Mouse (Mus musculus): ENCODE results near the gene Gramd4.

The Gramd4 gene

DNA sequence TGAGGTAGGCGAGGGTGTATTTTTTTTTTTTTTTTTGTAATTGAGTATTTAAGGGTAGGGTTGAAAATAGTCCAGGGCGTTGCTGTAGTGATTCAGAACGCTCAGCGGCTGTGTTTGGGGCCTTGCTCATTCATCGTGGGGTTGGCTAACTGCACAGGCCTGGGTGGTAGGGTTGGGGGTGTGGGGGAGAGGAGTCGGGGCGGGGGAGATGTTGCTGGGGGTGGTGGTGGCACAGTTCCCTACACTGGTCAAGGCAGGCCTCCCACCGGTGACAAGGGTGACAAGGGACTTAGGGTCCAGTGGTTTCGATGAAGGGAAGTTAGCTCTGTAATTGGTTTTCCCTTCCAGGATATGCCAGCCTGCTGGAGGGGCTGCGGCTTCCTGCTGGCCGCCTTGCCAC lies 12.9 kb downstream of the Gramd4 start:
- no peak for DNase-seq (ENCODE audit: low spot score)

GRCm38 (mm10) chr15:86071166-86071565 lies 13.7 kb downstream of the Gramd4 start:
- no peak for DNase-seq (ENCODE audit: low spot score)

DNA sequence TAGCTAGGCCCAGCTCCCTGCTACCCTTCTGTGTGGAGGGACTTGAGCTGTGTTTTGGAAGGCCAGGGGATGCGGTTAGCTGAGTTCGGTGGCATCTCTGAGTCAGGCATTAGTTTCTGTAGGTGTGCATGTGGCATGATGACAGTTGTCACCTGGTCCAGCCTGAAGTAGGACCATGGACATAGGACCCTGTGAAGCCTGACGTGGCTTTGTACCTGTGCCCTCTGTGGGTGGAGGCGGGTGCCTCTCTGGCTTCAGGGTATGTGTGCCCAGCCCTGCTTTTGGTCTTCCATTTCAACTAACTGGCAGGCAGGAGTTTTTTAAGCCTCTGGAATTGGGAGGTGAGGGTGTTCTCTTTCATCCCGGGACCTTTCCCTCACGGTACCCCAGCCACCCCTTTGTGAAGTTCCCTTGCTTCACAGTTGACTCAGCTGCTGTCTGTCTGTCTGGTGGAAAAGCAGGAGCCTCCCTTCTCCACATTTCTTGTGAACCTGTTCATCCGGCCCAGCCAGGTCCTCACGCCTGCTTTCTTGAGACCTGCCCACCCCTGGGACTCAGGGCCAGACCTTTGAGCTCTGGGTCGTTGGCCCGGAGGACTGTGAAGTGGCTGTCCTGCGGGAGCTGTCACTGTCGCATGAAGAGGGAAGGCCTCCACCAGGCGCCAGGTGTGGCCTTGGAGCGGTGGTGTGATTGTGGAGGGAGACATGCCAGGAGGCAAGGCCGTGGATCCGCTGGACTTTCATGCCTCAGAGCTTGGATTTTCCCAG lies 16.9 kb downstream of the Gramd4 start:
- no peak for DNase-seq (ENCODE audit: low spot score)

GRCm38 (mm10) chr15:86075305-86076047 lies 18.0 kb downstream of the Gramd4 start:
- no peak for DNase-seq (ENCODE audit: low spot score)

DNA sequence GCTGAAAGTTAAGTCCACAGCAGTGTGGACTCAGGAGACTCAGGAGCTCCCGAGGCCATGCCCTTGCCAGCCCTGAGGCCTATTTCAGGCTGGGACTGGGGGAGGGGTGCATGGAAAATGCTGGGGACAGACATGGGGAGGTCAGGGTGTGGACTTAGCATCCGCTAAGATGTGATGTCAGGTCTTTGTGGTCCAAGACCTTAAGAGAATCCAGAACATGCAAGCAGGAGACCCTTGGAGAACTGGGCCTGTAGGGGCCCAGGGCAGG lies 18.5 kb downstream of the Gramd4 start:
- no peak for DNase-seq (ENCODE audit: low spot score)

DNA sequence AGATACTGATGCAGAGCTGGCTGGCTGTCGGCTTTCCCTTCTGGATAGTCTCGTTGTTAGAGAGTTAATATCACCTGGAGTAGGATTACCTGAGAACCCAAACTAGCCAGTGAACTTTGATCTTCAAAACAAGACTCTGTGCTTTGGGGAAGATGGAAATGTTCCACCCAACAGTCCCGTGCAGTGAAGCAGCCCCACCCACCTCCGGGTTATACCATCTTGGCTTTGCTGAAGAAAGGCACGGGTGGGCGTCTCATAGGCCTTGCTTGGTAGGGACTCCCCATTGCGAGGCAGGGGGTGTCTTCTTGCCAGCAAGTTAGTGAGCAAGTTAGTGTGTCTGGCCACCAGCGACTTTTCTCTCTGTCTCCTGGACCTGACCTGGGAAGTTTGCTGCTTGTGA lies 18.9 kb downstream of the Gramd4 start:
- no peak for DNase-seq (ENCODE audit: low spot score)

- no peak for DNase-seq (ENCODE audit: low spot score)
Measured at GRCm38 (mm10) chr15:86077934-86078333, 20.4 kb downstream of the Gramd4 start.

- no peak for DNase-seq (ENCODE audit: low spot score)
Measured at GRCm38 (mm10) chr15:86078481-86079216, 21.2 kb downstream of the Gramd4 start.

DNA sequence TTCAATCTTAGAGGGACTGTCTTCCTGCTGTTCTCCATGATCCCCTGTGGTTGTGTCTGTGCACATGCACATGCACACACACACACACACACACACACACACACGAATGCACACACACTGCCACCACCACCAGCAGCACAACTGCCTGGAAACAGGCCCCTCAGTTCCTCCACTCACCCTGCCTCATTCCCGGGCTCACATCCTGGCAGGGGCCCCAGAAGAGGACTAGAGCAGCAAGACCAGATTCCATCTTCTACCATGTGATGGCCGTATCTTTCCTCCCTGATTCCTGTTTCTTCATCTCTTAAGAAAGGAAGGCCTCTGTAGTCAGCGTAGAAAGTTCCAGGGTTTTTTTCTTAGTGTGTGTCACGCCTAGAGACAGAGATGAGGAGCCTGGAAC lies 22.0 kb downstream of the Gramd4 start:
- DNase-seq (ENCODE audit: low spot score): no peak

DNA sequence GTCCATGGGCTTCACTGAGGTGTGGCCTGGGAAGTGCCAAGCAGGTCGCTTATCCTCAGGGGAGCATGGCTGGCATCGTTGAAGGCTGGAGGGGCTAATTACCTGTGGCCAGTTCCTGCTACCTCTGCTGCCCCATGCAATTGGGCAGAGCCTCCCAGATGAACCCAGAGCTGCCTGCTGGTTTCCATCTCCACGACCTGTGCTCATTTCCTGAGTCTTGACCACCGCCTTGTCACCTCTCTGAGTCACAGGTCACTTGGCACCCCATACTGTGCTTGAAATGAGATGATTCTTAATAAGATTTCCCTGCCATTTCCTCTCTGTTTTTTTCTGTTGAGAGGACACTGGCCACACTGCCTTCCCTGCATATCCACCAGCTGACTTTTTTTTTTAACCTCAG lies 22.4 kb downstream of the Gramd4 start:
- DNase-seq (ENCODE audit: low spot score): no peak

DNA sequence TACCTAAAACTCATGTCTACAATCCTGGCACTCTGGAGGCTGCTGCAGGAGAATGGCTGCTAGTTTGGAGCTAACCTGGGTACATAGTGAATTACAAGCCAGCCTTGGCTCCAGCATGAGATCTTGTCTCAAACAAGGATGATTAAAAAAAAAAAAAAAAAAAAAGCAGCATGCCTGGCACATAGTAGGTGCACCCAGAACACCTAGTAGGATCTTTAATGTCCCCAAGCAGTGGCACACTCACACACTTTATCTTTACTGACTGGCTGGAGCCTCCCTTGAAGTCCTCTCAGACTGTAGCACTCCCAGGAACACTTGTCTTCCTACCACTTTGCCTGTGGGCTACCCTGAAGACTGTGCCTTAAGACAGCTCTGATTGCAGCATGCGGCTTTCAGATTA lies 22.9 kb downstream of the Gramd4 start:
- no peak for DNase-seq (ENCODE audit: low spot score)

- DNase-seq (ENCODE audit: low spot score): no peak
Measured at GRCm38 (mm10) chr15:86081654-86082053, 24.2 kb downstream of the Gramd4 start.

DNA sequence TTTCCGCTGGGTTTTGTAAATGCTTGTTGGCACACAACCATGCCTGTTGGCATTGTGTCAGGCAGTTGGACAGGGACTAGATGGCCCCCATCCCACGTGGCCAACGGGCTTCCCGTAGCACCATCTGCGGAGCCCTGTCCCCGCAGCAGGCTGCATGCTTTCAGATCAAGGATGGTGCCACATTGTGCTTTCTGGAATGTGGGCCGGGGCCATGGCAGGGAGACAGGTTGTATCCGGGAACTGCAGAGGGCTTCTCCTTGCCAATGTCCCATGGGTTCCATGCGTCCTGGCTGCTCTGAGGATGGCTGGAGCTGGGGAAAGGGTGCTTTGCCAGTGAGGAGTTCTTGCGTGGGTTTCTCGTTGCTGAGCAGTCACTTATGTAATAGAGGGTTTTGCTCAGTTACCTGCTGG lies 25.1 kb downstream of the Gramd4 start:
- DNase-seq (ENCODE audit: low spot score): no peak

- DNase-seq (ENCODE audit: low spot score): no peak
Measured at GRCm38 (mm10) chr15:86083261-86083741, 25.8 kb downstream of the Gramd4 start.

DNA sequence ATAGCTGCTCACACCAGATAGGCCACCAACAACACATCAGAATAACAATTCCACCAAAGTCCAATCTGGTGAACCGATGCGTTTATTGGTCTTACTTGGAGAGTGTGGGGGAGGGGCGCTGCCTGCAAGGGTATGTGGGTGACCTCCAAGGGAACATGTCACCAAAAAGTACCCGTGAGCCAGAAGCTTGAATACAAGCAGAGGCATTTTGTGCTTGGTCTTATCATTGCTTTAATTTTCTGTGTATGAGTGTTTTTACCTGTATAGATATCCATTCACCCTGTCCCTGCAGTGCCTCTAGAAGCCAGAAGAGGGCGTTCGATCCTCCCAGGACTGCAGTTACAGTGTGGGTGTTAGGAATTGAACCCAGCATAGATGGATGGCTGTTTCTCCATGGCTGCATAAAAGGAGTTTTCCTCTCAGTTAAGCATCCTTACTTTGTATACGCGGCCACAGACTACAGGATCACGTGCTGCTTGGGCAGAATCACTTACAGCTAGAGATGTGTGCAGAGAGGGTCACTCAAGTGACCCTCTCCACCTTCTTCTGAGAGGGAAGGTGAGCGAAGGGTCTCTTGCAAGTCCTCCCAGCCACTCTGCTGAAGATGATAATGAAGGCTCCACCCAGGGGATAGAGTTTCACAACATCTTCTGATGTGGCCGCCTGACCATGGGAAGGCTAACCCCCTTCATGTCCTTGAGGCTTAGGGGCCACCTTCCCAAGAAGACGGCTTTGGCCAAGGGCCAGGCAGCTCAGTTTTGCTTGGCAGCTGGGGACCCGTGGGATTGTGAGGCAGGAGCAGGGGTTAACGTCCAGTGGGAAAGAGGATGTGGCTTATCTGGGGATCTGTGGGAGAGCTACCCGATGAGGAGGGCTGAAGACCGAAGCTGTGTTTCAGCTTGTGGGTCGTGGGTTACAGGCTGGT lies 28.1 kb downstream of the Gramd4 start:
- DNase-seq (ENCODE audit: low spot score): peak; percentile 52

DNA sequence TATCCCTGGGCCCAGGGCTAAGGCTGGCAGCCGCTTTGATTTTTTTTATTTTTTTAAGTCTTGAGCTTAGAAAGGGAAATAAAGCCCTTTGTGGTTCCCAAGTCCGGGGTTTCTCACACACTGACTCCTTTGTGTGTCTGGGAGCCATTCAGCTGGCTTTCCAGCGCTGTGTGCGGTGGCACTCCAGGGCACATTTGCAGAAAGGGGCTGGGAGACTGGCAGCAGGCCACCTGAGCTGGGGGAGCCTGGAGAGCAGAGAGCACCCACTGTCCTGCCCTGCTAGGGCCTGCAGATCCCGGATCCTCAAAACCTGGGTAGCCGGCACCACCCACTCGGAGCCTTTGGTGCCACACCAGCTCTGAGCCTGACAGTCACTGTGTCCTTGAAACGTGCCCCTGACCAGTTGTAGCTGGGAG lies 28.8 kb downstream of the Gramd4 start:
- DNase-seq (ENCODE audit: low spot score): no peak

GRCm38 (mm10) chr15:86087591-86088149 lies 30.2 kb downstream of the Gramd4 start:
- DNase-seq (ENCODE audit: low spot score): no peak

GRCm38 (mm10) chr15:86088266-86088790 lies 30.8 kb downstream of the Gramd4 start:
- DNase-seq (ENCODE audit: low spot score): no peak

DNA sequence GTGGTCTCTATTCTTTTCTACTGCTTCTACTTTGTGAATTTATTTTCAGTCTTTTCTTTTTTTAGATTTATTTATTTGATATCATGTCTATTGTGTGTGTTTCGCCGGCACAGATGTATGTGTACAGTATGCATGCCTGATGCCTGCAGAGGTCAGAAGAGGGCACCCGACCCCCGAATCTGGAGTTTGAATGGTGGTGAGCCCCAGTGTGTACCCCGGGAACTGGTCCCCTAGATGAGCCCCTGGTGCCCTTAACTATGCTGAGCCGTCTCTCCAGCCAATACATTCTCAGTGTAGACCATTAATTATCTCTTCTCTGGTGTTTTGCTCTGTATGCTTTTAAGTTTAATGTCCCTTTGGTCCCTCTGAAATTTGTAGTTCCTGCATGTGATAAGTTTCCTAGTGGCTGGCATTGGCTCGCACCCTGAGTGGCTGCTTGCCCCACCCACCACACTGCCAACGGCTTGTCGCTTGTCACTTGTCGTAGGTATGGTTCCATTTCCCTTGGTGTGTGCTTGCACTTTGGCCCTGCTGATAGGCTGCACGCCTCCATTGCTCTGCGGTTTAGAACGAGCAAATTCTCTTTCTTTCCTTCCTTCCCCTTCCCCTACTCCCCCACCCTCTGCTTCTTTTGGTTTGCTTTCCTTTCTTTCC lies 31.7 kb downstream of the Gramd4 start:
- DNase-seq (ENCODE audit: low spot score): no peak

- DNase-seq (ENCODE audit: low spot score): no peak
Measured at GRCm38 (mm10) chr15:86089991-86090529, 32.6 kb downstream of the Gramd4 start.
